Mouse (Mus musculus) spleen, adult 2 months (tissue): Measurements from ENCODE around the gene Tef.

Source experiments
- CTCF ChIP-seq: fragments of 200-500 bp; IDR thresholded peaks from 2 replicates; pipeline ENCODE4 v1.5.1; 2011; ENCODE audit warnings: mild to moderate bottlenecking, inconsistent platforms; ENCODE audit not compliant: insufficient read depth, insufficient read length, insufficient replicate concordance; ENCODE audit errors: extremely low read depth
- POLR2A ChIP-seq: fragments of 200-500 bp; IDR thresholded peaks from 2 replicates; pipeline ENCODE4 v1.6.1; 2011; ENCODE audit warnings: low read depth, low read length, inconsistent platforms

- TF ChIP-seq POLR2A (no peak), CTCF (no peak)
Observed at GRCm38 (mm10) chr15:81842275-81842674, 40.1 kb downstream of the Tef start.
